Mouse (Mus musculus): ENCODE data around the gene Hist2h2ab. TPM values are rescaled to one million over a fixed set of nuclear protein-coding genes. Genes with fewer than 3 reads are reported as not detected.
"Not testable (repeated sequence)": the region's sequence is repeated elsewhere in the genome, so short reads cannot be mapped to it uniquely, and the experiment has no call there.

Hist2h2ab gene
- total RNA-seq, 2 experiments from 2014 or later = 25.5 to 29.9 TPM

DNA sequence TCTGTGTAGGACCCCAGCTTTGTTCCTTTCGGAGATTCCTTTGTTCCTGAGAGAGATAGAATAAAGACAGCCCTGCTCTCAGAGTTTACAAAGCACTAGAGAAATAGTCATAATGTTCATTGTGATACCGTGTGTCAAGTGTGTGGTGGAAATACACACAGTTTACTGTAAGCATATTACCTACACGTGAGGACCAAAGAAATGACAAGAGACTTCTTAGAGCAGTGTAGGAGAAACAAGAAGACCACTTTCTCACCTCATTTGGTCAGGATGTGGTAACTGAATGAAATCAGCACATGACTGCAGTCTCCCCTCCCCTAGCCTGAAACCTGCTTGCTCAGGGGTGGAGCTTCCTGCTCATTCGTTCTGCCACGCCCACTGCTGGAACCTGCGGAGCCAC, 21.5 kb upstream of the Hist2h2ab start:
- DNase-seq = no peak

- DNase-seq = not testable (repeated sequence)
These were observed 20.9 kb upstream of the Hist2h2ab start for GRCm38 (mm10) chr3:96198601-96199251.

GRCm38 (mm10) chr3:96199731-96200130, 19.9 kb upstream of the Hist2h2ab start:
- no peak for DNase-seq

DNA sequence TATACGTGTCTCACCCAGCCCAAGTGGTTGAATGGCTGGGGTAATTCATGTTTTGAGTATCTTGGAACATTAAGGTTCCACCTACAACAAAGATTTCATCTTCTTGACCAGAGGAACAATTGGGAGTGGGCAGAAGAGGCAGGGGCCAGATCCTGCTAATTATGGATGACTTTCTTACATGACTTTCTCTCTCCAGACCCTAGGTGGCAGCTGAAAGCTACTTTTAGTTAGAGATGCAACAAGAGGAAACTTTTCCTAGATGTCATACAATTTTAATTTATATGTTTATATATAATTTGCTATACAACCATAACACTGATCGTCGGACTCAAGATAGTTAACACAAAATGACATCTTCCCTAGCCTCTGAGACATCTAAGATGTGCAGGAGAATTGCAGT, 11.8 kb upstream of the Hist2h2ab start:
- no peak for DNase-seq

GRCm38 (mm10) chr3:96209242-96209641, 10.4 kb upstream of the Hist2h2ab start:
- DNase-seq = peak; percentile 43

- peak; percentile 25 for DNase-seq
These were observed 449 bp upstream of the Hist2h2ab start for GRCm38 (mm10) chr3:96219191-96219641.

DNA sequence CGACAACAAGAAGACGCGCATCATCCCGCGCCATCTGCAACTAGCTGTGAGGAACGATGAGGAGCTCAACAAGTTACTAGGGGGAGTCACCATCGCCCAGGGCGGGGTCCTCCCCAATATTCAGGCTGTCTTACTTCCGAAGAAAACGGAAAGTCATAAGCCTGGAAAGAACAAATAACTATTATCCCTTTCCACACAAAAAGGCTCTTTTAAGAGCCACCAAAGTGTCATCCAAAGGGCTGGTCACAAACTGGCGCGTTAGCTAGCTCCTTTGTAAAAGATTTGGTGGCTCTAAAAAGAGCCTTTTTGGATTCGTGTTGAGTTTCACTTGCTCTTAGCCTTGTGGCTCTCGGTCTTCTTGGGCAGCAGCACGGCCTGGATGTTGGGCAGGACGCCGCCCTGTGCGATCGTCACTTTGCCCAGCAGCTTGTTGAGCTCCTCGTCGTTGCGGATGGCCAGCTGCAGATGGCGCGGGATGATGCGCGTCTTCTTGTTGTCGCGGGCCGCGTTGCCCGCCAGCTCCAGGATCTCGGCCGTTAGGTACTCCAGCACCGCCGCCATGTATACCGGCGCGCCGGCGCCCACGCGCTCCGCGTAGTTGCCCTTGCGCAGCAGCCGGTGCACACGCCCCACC, 583 bp downstream of the Hist2h2ab start:
- not testable (repeated sequence) for DNase-seq

- peak; percentile 80 for DNase-seq
These were observed 1.3 kb downstream of the Hist2h2ab start, which contains the start of the genes Hist2h2ac and Hist2h2be for GRCm38 (mm10) chr3:96220765-96221639. TSS of gene Hist2h2ac (minus strand) at chr3:96220880. TSS of gene Hist2h2be (plus strand) at chr3:96221119.

GRCm38 (mm10) chr3:96221640-96222038, 2.0 kb downstream of the Hist2h2ab start:
- no peak for DNase-seq

DNA sequence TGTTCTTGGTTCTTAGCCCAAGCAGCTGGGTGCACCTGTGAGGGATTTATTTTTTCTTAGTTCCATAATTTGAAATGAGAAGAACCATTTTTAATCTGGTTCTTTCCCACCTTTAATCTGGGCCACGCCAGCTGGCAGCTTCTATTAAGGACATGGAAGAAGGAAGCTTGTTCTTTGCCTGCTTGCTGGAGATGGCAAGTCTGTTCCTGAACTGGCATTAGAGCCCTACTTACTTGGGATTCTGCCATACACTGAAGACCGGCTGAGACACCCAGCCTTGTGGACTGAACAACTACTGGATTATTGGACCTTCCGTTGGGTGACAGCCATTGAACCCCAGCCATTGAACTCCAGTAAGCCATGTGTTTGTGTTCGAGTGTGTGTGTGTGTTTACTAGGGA, 3.1 kb downstream of the Hist2h2ab start:
- no peak for DNase-seq

DNA sequence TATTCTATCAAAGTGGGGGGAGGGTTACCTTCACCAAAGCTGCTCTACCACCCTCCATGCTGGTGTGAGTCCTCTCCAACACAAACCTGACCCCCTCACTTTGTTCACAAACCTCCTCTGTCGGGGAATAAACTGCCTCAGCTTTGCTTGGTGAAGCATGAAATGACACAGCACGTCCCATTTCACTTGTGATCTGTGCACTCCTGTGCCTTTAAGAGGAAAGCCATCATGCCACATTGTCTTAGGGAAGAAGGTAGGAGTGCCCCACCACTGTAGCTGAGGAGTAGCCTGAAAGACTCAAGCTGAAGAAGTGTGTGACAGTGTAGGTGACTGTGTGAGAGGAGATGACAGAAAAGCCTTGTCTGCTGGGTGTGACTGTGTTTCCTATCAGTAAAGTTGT, 5.8 kb downstream of the Hist2h2ab start:
- DNase-seq = no peak

DNA sequence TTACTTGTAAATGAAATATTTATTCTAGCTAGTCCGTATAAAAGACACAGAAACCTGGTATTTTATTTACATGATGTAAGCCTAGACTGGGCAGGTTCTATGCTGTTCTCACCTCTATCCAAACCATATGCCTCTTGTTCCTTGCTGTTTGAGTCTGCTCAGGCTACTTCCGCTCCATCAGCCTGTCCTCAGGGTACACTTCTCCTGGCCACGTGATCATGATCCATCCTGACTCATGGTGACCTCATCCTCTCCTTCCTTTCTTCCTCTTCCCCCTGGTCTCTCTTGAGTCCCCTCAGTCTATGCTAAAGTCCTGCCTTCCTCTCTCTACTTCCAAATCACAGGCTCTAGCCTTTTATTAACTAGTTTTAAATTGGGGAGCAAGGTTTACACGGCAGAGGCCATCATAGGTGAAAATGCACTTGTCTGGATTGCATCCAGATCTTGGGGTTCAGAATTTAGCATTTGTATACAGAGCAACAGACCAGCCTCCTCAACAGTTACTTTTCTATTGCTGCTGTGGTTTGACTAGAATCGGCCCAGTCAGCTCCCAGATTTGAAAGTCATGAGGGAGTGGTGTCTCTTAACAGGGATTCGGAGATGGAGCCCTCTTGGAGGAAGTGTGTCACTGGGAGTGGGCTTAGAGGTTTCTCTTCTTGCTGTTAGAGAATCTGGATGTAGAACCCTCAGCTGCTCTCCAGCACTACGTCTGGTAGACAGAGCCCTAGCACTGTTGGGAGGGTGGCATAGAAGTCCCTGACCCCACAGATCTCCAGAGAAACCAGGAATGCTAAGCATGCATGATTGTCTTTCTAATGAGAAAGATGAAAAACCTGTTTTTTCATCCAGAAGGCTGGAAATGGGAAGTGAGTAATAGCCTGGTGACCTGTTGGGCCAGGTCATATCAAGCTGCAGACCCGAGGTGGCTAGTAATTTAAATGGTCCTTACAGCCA, 7.3 kb downstream of the Hist2h2ab start:
- no peak for DNase-seq

GRCm38 (mm10) chr3:96228828-96229227, 9.2 kb downstream of the Hist2h2ab start:
- no peak for DNase-seq

DNA sequence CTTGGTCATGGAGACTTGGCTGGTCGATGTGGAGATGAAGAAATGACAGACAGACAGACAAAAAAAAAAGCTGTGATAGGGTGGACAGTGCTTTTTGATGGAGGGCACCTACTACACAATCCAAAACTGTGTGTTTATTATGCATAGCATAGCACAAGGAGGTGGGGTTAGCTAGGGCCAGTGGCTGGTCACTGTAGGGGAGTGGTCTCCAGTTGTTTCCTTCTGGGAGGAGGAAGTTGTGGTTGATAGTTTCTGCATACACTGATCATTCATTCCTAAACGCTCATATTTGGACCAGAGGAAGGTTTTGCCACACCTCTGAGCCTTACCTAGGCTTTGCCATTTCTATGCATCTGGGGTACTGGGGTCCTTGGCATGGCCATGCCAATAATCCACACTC, 10.7 kb downstream of the Hist2h2ab start:
- no peak for DNase-seq

GRCm38 (mm10) chr3:96230910-96231757, 11.5 kb downstream of the Hist2h2ab start:
- DNase-seq = no peak

DNA sequence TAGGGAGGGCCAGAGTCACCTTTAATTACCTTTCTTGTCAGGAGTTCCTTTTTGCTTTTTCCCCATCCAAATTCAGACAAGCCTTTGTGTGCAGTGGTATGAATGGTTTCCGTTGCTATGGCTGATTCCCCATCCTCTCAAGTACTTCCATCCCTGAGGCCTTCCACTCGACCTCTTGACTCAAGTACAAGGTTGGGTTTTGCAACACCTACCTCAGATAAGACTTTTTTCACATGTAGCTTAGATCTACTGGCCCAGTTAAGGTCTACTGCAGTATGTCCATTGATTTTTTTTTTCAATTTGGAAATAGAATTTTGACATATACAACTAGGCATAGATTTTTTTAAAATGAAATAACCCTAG, 12.1 kb downstream of the Hist2h2ab start:
- no peak for DNase-seq

DNA sequence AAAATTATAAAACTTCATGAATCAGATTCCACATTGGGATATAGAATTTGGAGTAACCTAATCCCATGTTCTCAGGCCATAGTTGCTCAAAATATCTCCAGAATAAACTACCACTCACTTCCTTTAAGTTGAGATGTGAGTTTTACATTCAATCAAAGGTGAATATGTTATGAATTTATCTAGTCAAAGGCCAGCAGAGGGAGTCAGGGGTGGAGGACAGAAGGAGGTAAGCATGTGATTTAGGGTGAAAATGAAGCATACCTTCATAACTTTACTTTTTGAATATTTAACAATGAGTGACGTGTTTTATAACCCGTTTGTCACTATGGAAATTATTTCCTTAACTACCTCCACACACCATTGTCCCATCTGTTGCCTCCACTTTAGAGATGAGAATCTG, 15.2 kb downstream of the Hist2h2ab start:
- DNase-seq = no peak

GRCm38 (mm10) chr3:96235836-96236235, 16.2 kb downstream of the Hist2h2ab start:
- no peak for DNase-seq

GRCm38 (mm10) chr3:96236834-96237334, 17.2 kb downstream of the Hist2h2ab start:
- no peak for DNase-seq

GRCm38 (mm10) chr3:96237335-96237903, 17.8 kb downstream of the Hist2h2ab start:
- DNase-seq = no peak

Measured in heart, postnatal 4 days (tissue).